Mouse (Mus musculus): ENCODE data around the gene Hps6. TPM values are rescaled to one million over a fixed set of nuclear protein-coding genes. Genes with fewer than 3 reads are reported as not detected.

Hps6 gene
- polyA plus RNA-seq, 1 experiment = 7.5 TPM

- WGBS = 41% methylated on average over 8 of the region's 8 CpGs
- no peak for DNase-seq
- TF ChIP-seq CTCF (IDR thresholded peaks at IDR 0.05; ENCODE audit: insufficient read depth, low read length) (no peak), POLR2A (IDR thresholded peaks at IDR 0.05; ENCODE audit: borderline replicate concordance, extremely low read depth, low read depth, low read length) (no peak)
Measured at GRCm38 (mm10) chr19:46026567-46026966, 23.3 kb downstream of the Hps6 start.

GRCm38 (mm10) chr19:46028747-46029320 lies 25.5 kb downstream of the Hps6 start:
- TF ChIP-seq CTCF (IDR thresholded peaks at IDR 0.05; ENCODE audit: insufficient read depth, low read length) = no peak
- TF ChIP-seq POLR2A (IDR thresholded peaks at IDR 0.05; ENCODE audit: borderline replicate concordance, extremely low read depth, low read depth, low read length) = no peak
- WGBS = 75% methylated on average over 11 of the region's 11 CpGs
- DNase-seq = no peak
- H3K4me1 ChIP-seq (ENCODE audit: control insufficient read depth, insufficient read depth, low read length) = no peaks in the 10 kb centered on the region
- no peak overlapping the region for H3K4me3 ChIP-seq (replicated peaks; ENCODE audit: extremely low read depth, low read depth, low read length)

More at GRCm38 (mm10) chr19:46026567-46026966, 23.3 kb downstream of the Hps6 start:
- Histone ChIP-seq H3K4me3 (replicated peaks; ENCODE audit: extremely low read depth, low read depth, low read length) (no peak overlapping the region), H3K4me1 (ENCODE audit: control insufficient read depth, insufficient read depth, low read length) (no peaks in the 10 kb centered on the region)

- TF ChIP-seq CTCF (IDR thresholded peaks at IDR 0.05; ENCODE audit: insufficient read depth, low read length) (no peak), POLR2A (IDR thresholded peaks at IDR 0.05; ENCODE audit: borderline replicate concordance, extremely low read depth, low read depth, low read length) (no peak)
- 83% methylated on average over 1 of the region's 1 CpGs for WGBS
- H3K4me3 ChIP-seq (replicated peaks; ENCODE audit: extremely low read depth, low read depth, low read length) = no peak overlapping the region
- H3K4me1 ChIP-seq (ENCODE audit: control insufficient read depth, insufficient read depth, low read length) = no peaks in the 10 kb centered on the region
- no peak for DNase-seq
Measured at GRCm38 (mm10) chr19:46029652-46030051, 26.3 kb downstream of the Hps6 start.

GRCm38 (mm10) chr19:46030196-46030983 lies 27.1 kb downstream of the Hps6 start:
- WGBS = 96% methylated on average over 10 of the region's 10 CpGs
- Histone ChIP-seq H3K4me1 (ENCODE audit: control insufficient read depth, insufficient read depth, low read length) (no peaks in the 10 kb centered on the region), H3K4me3 (replicated peaks; ENCODE audit: extremely low read depth, low read depth, low read length) (no peak overlapping the region)
- TF ChIP-seq CTCF (IDR thresholded peaks at IDR 0.05; ENCODE audit: insufficient read depth, low read length) (no peak), POLR2A (IDR thresholded peaks at IDR 0.05; ENCODE audit: borderline replicate concordance, extremely low read depth, low read depth, low read length) (no peak)
- DNase-seq = no peak

GRCm38 (mm10) chr19:46031689-46032432 lies 28.6 kb downstream of the Hps6 start:
- no peak for TF ChIP-seq POLR2A (IDR thresholded peaks at IDR 0.05; ENCODE audit: borderline replicate concordance, extremely low read depth, low read depth, low read length)
- no peak for TF ChIP-seq CTCF (IDR thresholded peaks at IDR 0.05; ENCODE audit: insufficient read depth, low read length)
- Histone ChIP-seq H3K4me1 (ENCODE audit: control insufficient read depth, insufficient read depth, low read length) (peaks cover 2% of the 10 kb centered on the region; the same call in 1 of the 2 replicates), H3K4me3 (replicated peaks; ENCODE audit: extremely low read depth, low read depth, low read length) (no peak overlapping the region)
- DNase-seq = no peak
- WGBS = 66% methylated on average over 9 of the region's 9 CpGs

GRCm38 (mm10) chr19:46032731-46033510 lies 29.6 kb downstream of the Hps6 start:
- H3K4me3 ChIP-seq (replicated peaks; ENCODE audit: extremely low read depth, low read depth, low read length) = no peak overlapping the region
- peaks cover 6% of the 10 kb centered on the region; the same call in 1 of the 2 replicates for H3K4me1 ChIP-seq (ENCODE audit: control insufficient read depth, insufficient read depth, low read length)
- TF ChIP-seq POLR2A (IDR thresholded peaks at IDR 0.05; ENCODE audit: borderline replicate concordance, extremely low read depth, low read depth, low read length) (no peak), CTCF (IDR thresholded peaks at IDR 0.05; ENCODE audit: insufficient read depth, low read length) (no peak)
- WGBS = 81% methylated on average over 26 of the region's 26 CpGs
- DNase-seq = no peak

- no peak for DNase-seq
Measured at GRCm38 (mm10) chr19:46033911-46034310, 30.6 kb downstream of the Hps6 start.

GRCm38 (mm10) chr19:46035971-46036370 lies 32.7 kb downstream of the Hps6 start:
- no peak for DNase-seq
- 80% methylated on average over 13 of the region's 13 CpGs for WGBS
- no peak overlapping the region for H3K4me3 ChIP-seq (replicated peaks; ENCODE audit: extremely low read depth, low read depth, low read length)
- TF ChIP-seq CTCF (IDR thresholded peaks at IDR 0.05; ENCODE audit: insufficient read depth, low read length) = no peak
- TF ChIP-seq POLR2A (IDR thresholded peaks at IDR 0.05; ENCODE audit: borderline replicate concordance, extremely low read depth, low read depth, low read length) = no peak
- H3K4me1 ChIP-seq (ENCODE audit: control insufficient read depth, insufficient read depth, low read length) = peaks cover 15% of the 10 kb centered on the region

More at GRCm38 (mm10) chr19:46033911-46034310, 30.6 kb downstream of the Hps6 start:
- no peak overlapping the region for H3K4me3 ChIP-seq (replicated peaks; ENCODE audit: extremely low read depth, low read depth, low read length)
- peaks cover 9% of the 10 kb centered on the region for H3K4me1 ChIP-seq (ENCODE audit: control insufficient read depth, insufficient read depth, low read length)
- WGBS = 94% methylated on average over 11 of the region's 11 CpGs
- TF ChIP-seq POLR2A (IDR thresholded peaks at IDR 0.05; ENCODE audit: borderline replicate concordance, extremely low read depth, low read depth, low read length) = no peak
- TF ChIP-seq CTCF (IDR thresholded peaks at IDR 0.05; ENCODE audit: insufficient read depth, low read length) = no peak

All from lung, adult 2 months (tissue).